Mouse (Mus musculus): ENCODE measurements around the gene Tubd1. TPM values are rescaled to one million over a fixed set of nuclear protein-coding genes. Genes with fewer than 3 reads are reported as not detected.

The Tubd1 gene
- polyA plus RNA-seq, 1 experiment from 2014 or later = 10.3 TPM

- Histone ChIP-seq H3K4me2 (no peak overlapping the region), H3K4me3 (replicated peaks) (no peak overlapping the region), H3K27me3 (no peaks in the 10 kb centered on the region), H3K36me3 (peaks cover 10% of the 10 kb centered on the region), H3K9ac (no peak overlapping the region; the same call in 1 of the 2 replicates), H3K27ac (peak overlapping the region; percentile 76), H3K4me1 (peaks cover 62% of the 10 kb centered on the region), H3K9me3 (replicated peaks) (no peaks in the 10 kb centered on the region)
- 75% methylated on average over 9 of the region's 9 CpGs for WGBS
- peak; percentile 55 for ATAC-seq (replicated peaks; ENCODE audit: low FRiP score)
Measured at GRCm38 (mm10) chr11:86580319-86581113, 35.7 kb downstream of the Tubd1 start.

DNA sequence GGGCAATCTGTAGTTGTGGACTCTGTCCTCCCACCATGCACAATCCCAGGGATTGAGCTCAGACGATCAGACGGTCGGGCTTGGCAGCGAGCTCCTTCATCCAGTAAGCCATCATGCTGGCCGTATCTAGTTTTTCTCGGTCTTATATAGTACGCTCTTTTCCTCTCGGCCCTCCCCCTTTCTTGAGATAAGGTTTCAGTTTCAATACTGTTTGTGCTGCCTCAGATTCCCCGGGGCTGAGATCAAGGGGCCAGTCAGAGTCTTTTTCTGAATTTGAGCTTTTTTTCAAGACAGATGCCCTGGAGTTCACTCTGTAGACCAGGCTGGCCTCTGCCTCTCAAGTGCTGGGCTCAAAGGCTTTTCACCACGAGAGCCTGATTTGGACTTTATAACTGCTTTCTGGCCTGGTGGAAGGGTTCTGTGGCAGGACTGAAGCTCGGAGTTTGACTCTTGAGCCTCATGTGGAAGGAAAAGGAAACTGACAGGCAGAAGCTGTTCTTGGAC, 36.5 kb downstream of the Tubd1 start:
- Histone ChIP-seq H3K9me3 (replicated peaks) (no peaks in the 10 kb centered on the region), H3K27me3 (no peaks in the 10 kb centered on the region), H3K4me3 (replicated peaks) (no peak overlapping the region; the same call in 1 of the 2 replicates), H3K4me2 (peak overlapping the region; percentile 38), H3K27ac (peak overlapping the region; percentile 76), H3K9ac (no peak overlapping the region), H3K36me3 (peaks cover 10% of the 10 kb centered on the region), H3K4me1 (peaks cover 58% of the 10 kb centered on the region)
- WGBS = 34% methylated on average over 11 of the region's 11 CpGs
- ATAC-seq (replicated peaks; ENCODE audit: low FRiP score) = 0 out of 2 replicates have a peak, but pooled peaks have one; percentile 38

GRCm38 (mm10) chr11:86581943-86582542, 37.3 kb downstream of the Tubd1 start:
- Histone ChIP-seq H3K9ac (no peak overlapping the region), H3K4me1 (peaks cover 58% of the 10 kb centered on the region), H3K4me2 (no peak overlapping the region), H3K27me3 (no peaks in the 10 kb centered on the region), H3K9me3 (replicated peaks) (no peaks in the 10 kb centered on the region), H3K4me3 (replicated peaks) (no peak overlapping the region), H3K27ac (peak overlapping the region; percentile 76; the same call in 1 of the 2 replicates), H3K36me3 (peaks cover 10% of the 10 kb centered on the region)
- 89% methylated on average over 12 of the region's 12 CpGs for WGBS
- ATAC-seq (replicated peaks; ENCODE audit: low FRiP score) = no peak

DNA sequence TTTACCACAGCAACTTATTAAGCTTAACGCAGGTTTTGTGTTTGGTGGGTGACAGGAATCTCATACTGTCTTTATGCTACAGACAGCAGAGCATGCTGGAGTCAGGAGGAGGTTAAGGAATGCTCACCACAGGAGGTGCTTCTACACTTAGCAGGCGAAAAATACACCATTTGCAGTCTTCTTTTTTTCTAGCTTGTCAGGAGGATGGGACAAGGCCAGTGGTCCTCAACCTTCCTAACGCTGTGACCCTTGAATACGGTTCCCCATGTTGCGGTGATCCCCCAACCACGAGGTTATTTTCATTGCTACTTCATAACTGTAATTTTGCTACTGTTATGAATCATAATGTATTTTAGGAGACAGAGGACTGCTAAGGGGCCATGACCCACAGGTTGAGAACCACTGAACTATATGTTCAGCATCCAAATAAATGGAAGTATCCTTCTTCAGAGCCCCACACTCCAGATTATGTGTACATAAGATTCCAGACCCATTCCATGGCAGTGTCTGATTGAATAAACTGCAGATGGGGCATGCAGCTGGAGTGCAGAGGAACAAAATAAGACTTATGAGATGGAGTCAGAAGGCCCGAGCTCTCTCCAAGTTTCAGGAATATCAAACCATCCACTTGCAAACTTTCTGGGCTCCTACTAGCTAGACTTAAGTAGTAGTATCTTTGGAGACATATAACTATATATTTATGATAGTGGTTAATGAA, 37.9 kb downstream of the Tubd1 start:
- Histone ChIP-seq H3K4me1 (peaks cover 58% of the 10 kb centered on the region), H3K9ac (no peak overlapping the region), H3K36me3 (peaks cover 10% of the 10 kb centered on the region), H3K27ac (no peak overlapping the region), H3K4me3 (replicated peaks) (no peak overlapping the region), H3K9me3 (replicated peaks) (no peaks in the 10 kb centered on the region), H3K27me3 (no peaks in the 10 kb centered on the region), H3K4me2 (no peak overlapping the region)
- 92% methylated on average over 7 of the region's 7 CpGs for WGBS
- no peak for ATAC-seq (replicated peaks; ENCODE audit: low FRiP score)

GRCm38 (mm10) chr11:86583313-86583825, 38.6 kb downstream of the Tubd1 start:
- H3K27ac ChIP-seq = no peak overlapping the region
- no peaks in the 10 kb centered on the region for H3K27me3 ChIP-seq
- WGBS = 87% methylated on average over 3 of the region's 3 CpGs
- no peak for ATAC-seq (replicated peaks; ENCODE audit: low FRiP score)
- peaks cover 10% of the 10 kb centered on the region for H3K36me3 ChIP-seq
- no peak overlapping the region for H3K9ac ChIP-seq
- no peak overlapping the region for H3K4me2 ChIP-seq
- H3K4me3 ChIP-seq (replicated peaks) = no peak overlapping the region
- no peaks in the 10 kb centered on the region for H3K9me3 ChIP-seq (replicated peaks)
- H3K4me1 ChIP-seq = peaks cover 58% of the 10 kb centered on the region

DNA sequence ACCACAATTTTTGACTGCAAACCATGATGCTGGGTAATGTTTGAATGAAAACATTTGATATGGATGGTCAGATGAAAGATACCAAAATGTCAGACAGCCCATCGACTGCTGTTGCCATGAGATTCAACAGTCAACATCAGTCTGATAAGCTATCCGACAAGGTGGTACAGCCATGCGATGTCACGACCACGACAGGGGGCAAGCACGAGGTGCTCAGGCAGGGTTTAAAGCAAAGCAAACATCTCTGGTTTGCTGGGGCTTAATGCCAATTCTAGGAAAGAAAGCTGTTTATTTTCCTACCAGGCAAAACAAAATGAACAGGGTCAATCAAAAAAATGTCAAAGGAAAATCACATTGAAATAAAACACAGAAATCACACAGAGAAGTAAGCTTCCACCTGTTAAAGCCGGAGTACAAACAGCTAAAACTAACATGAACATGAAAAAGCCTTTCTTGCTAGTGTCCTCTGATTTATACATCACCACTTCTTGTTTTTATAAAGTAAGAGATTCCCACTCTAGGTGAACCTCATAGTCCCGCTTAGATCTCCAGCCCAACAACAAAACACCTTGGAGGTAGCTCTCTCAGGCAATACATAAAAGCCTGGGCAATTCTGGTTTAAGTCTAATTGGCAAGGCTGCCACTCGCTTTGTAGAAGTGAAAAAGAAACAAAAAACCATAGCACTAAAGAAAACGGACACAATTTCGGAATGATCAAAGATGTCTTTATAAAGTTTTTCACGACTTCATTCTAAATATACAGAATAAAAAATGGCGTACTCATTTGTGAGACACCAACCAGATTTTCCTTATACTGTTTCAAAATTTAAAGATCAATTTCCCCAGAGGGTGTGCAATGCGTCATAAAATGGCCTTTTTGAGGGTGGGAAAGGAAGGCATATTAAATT, 39.5 kb downstream of the Tubd1 start:
- WGBS = 89% methylated on average over 14 of the region's 14 CpGs
- Histone ChIP-seq H3K36me3 (peaks cover 10% of the 10 kb centered on the region), H3K27me3 (no peaks in the 10 kb centered on the region), H3K9me3 (replicated peaks) (no peaks in the 10 kb centered on the region), H3K4me2 (peak overlapping the region; percentile 60), H3K27ac (0 out of 2 replicates have a peak overlapping the region, but pooled peaks have one; percentile 78), H3K4me1 (peaks cover 50% of the 10 kb centered on the region), H3K4me3 (replicated peaks) (peak overlapping the region; percentile 50), H3K9ac (no peak overlapping the region)
- no peak for ATAC-seq (replicated peaks; ENCODE audit: low FRiP score)

DNA sequence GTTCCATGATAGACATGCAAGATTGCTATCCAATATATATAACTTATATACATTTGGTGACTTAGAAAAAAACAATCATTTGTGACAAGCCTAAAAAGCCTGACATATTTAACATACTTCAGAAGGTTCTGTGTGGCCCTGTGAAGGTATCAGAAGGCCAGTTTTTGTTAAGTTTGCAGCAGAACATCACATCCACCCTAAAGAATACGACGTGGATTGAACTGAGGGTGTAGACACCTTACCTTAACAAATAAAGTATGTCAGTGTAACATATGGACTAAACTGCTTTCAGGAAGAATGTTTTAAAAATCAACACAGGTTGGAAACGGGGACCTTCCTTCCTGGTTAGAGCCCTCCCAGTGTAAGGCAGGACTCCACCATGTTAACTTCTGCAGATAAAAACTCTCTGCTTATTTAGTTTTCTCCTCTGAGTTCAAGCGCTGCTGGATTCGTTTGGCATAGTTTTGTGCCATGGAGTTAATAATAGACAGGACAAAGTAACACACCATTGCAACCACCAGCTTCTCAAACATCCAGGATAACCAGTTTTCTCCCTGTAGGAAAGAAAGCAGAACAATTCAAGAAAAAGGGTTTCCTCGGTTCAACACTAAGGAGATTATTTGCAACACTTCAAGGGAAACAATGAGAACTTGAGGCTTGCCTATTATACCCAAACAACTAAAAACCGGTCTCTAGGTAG, 40.3 kb downstream of the Tubd1 start:
- Histone ChIP-seq H3K4me3 (replicated peaks) (peak overlapping the region; percentile 50), H3K9me3 (replicated peaks) (no peaks in the 10 kb centered on the region), H3K36me3 (peaks cover 10% of the 10 kb centered on the region), H3K27ac (peak overlapping the region; percentile 78), H3K4me2 (peak overlapping the region; percentile 60), H3K9ac (peak overlapping the region; percentile 39), H3K4me1 (peaks cover 42% of the 10 kb centered on the region), H3K27me3 (no peaks in the 10 kb centered on the region)
- 72% methylated on average over 7 of the region's 7 CpGs for WGBS
- no peak for ATAC-seq (replicated peaks; ENCODE audit: low FRiP score)

- peak overlapping the region; percentile 60 for H3K4me2 ChIP-seq
- no peak for ATAC-seq (replicated peaks; ENCODE audit: low FRiP score)
- H3K36me3 ChIP-seq = peaks cover 10% of the 10 kb centered on the region
- H3K4me1 ChIP-seq = peaks cover 37% of the 10 kb centered on the region
- H3K4me3 ChIP-seq (replicated peaks) = peak overlapping the region; percentile 50
- H3K9me3 ChIP-seq (replicated peaks) = no peaks in the 10 kb centered on the region
- peak overlapping the region; percentile 39 for H3K9ac ChIP-seq
- no peaks in the 10 kb centered on the region for H3K27me3 ChIP-seq
- H3K27ac ChIP-seq = peak overlapping the region; percentile 78
- WGBS = 51% methylated on average over 3 of the region's 3 CpGs
Measured at GRCm38 (mm10) chr11:86585598-86585984, 40.8 kb downstream of the Tubd1 start.

DNA sequence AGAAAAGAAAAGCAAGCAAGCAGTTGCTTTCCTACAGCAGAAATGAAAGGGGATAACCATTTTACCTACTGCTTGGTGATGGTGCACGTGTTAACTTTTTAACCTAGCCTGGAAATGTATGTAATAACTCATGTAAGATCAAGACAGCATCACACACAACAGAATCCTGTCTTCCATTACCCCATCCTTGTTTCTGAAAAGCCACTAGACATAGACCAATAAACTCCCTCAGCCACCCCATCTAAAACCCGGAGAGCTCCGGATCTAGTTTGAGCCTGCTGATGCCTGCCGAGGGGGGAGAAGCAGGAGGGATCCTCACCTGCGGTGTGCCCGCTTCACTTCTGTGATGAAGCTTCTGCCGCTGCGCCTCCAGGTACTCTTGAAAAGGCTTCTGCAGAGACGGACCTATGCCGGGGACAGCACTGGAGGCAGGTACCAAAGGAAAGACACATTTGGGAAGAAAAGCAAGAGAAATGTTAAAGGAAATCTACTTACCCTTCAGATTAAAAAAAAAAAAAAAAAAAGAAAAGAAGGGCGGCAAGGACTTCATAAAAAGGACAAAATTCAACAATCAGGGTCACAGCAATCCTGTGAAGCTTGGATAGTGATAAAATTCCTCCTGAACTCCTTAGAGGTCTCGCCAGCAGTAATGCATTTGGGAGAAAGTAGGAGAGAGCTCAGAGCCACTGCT, 41.5 kb downstream of the Tubd1 start:
- Histone ChIP-seq H3K27me3 (no peaks in the 10 kb centered on the region), H3K4me2 (peak overlapping the region; percentile 60), H3K4me1 (peaks cover 30% of the 10 kb centered on the region), H3K9ac (peak overlapping the region; percentile 53), H3K36me3 (peaks cover 10% of the 10 kb centered on the region), H3K9me3 (replicated peaks) (no peaks in the 10 kb centered on the region), H3K4me3 (replicated peaks) (peak overlapping the region; percentile 50), H3K27ac (peak overlapping the region; percentile 91)
- WGBS = 26% methylated on average over 12 of the region's 12 CpGs
- no peak for ATAC-seq (replicated peaks; ENCODE audit: low FRiP score)
